Mouse (Mus musculus) embryonic facial prominence, embryonic 11.5 days (tissue): ENCODE results near the gene Gm6351. TPM values are rescaled to one million over a fixed set of nuclear protein-coding genes. Genes with fewer than 3 reads are reported as not detected.
"Not testable (repeated sequence)": the region's sequence is repeated elsewhere in the genome, so short reads cannot be mapped to it uniquely, and the experiment has no call there.

Source experiments
- ATAC-seq: fragments of 200-750 bp; cut with Nextera tagmentation; replicated peaks from 2 replicates; pipeline ENCODE4 v1.8.0; 2017; ENCODE audit warnings: low read depth; ENCODE audit not compliant: insufficient number of reproducible peaks, low FRiP score, low TSS enrichment
- DNase-seq: peaks from one replicate; pipeline ENCODE4 v3.0.0-alpha.2; 2015; ENCODE audit warnings: low spot score
- H3K27ac ChIP-seq: fragments of 300-500 bp; sonication (generic); replicated peaks from 2 replicates; pipeline ENCODE4 v1.5.1; 2014; ENCODE audit warnings: mild to moderate bottlenecking, low read depth, low read length, control low read depth
- H3K27me3 ChIP-seq: fragments of 300-500 bp; sonication (generic); 2 replicates; pipeline ENCODE4 v1.6.1; 2014; ENCODE audit warnings: mild to moderate bottlenecking, low read length, moderate library complexity, mixed read lengths; ENCODE audit not compliant: control insufficient read depth, insufficient read depth
- H3K36me3 ChIP-seq: fragments of 300-500 bp; sonication (generic); replicated peaks from 2 replicates; pipeline ENCODE4 v1.6.1; 2014; ENCODE audit warnings: low read depth, mild to moderate bottlenecking, low read length, moderate library complexity, mixed read lengths; ENCODE audit not compliant: control insufficient read depth, insufficient read depth
- H3K4me1 ChIP-seq: fragments of 300-500 bp; sonication (generic); 2 replicates; pipeline ENCODE4 v1.6.1; 2014; ENCODE audit warnings: low read length, mixed read lengths; ENCODE audit not compliant: control insufficient read depth, insufficient read depth
- H3K4me2 ChIP-seq: fragments of 300-500 bp; sonication (generic); 2 replicates; pipeline ENCODE4 v1.6.1; 2014; ENCODE audit warnings: low read depth, mild to moderate bottlenecking, control low read depth, low read length, moderate library complexity
- H3K4me3 ChIP-seq: fragments of 300-500 bp; sonication (generic); 2 replicates; pipeline ENCODE4 v1.5.1; 2014; ENCODE audit warnings: low read depth, low read length, control low read depth
- H3K9ac ChIP-seq: fragments of 300-500 bp; sonication (generic); replicated peaks from 2 replicates; pipeline ENCODE4 v1.6.1; 2014; ENCODE audit warnings: mild to moderate bottlenecking, control low read depth, low read length
- H3K9me3 ChIP-seq: fragments of 300-500 bp; sonication (generic); replicated peaks from 2 replicates; pipeline ENCODE4 v1.6.1; 2016; ENCODE audit warnings: mild to moderate bottlenecking, low read length, inconsistent platforms, mixed read lengths; ENCODE audit not compliant: control insufficient read depth
- WGBS: fragments of 180-500 bp; shearing (Covaris S2); extraction: QIAGEN DNeasy Blood & Tissue Kit; methylation state at CpG from one replicate; pipeline ENCODE4 v1.1.7; 2014; 5-methylcytosine and 5-hydroxymethylcytosine counted together
- polyA plus RNA-seq: library from polyadenylated mRNA; unstranded; fragments of >200 nt; fragmentation: Nextera tagmentation; extraction: Ambion mirVana; gene quantifications from 2 replicates; pipeline ENCODE4 v1.2.1, GENCODE M21; 2014

The Gm6351 gene
- not detected in 2 replicates for polyA plus RNA-seq

DNA sequence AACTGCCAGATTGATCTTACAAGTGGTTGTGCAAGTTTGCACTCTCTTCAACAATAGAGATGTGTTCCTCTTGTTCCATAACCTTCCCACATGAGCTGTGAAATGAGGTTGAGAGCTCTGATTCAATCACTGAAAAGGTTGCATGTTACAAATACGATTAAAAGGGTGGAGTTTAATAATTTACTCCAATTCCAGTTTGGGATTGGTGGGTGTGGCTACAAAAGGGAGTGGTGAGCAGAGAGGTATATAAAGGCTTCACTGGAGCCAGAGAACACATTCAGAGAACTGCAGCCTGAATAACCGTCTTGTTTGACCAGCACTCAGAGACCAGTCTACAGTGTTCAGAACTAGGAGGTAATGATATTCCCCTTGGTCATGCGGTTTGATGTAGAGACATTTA lies at the start of gene Gm6351:
Gm6351 (plus strand) TSS at position 301 of the 400 bp plus-strand sequence.
- H3K4me3 ChIP-seq, result not testable (repeated sequence)
- no CpG with 5 or more reads among the region's 3 CpGs for WGBS

DNA sequence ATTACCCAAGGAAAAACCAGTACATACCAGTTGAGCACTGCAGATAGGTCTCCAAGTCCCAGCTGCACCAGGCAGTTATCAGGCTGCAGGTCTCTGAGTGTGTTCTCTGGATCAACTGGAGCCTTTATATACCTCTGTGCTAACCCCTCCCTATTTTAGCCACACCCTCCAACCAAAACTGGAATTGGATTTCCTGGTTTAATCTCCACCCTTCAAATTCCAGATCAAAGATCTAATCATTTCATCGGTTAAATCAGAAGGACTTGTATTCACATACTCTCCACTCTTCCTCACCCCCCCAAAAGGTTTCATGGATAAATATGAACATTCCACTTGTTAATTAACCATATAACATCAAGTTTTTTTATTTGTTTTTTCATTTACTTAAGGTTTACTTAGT lies 5.7 kb upstream of the Gm6351 start, which contains the start of gene BC061212:
BC061212 (minus strand) TSS at position 101 of the 400 bp plus-strand sequence.
- not testable (repeated sequence) for H3K4me3 ChIP-seq, H3K9ac ChIP-seq, H3K9me3 ChIP-seq, H3K4me1 ChIP-seq, H3K36me3 ChIP-seq, H3K27ac ChIP-seq, H3K4me2 ChIP-seq, DNase-seq, ATAC-seq, H3K27me3 ChIP-seq
- no CpG with 5 or more reads among the region's 1 CpGs for WGBS

More for the DNA sequence above, at the start of gene Gm6351:
- not testable (repeated sequence) for H3K4me2 ChIP-seq, H3K9me3 ChIP-seq, H3K36me3 ChIP-seq, H3K4me1 ChIP-seq, ATAC-seq, H3K9ac ChIP-seq, H3K27me3 ChIP-seq, DNase-seq, H3K27ac ChIP-seq

Other genes with a start within 250 kb of the Gm6351 start
- not detected in 2 replicates for gene Gm7792, start 232.6 kb upstream of the Gm6351 start, polyA plus RNA-seq
- not detected in 2 replicates for gene Gm16429, start 147.3 kb upstream of the Gm6351 start, polyA plus RNA-seq
- gene BC061212, start 5.8 kb upstream of the Gm6351 start, polyA plus RNA-seq, result not detected in 2 replicates
- not detected in 2 replicates for gene Gm3106, start 141.6 kb downstream of the Gm6351 start, polyA plus RNA-seq
- gene A430089I19Rik, start 230.4 kb downstream of the Gm6351 start, polyA plus RNA-seq, result not detected in 2 replicates
- gene Gm6502, start 238.1 kb downstream of the Gm6351 start, polyA plus RNA-seq, result not detected in 2 replicates